Mouse (Mus musculus) layer of hippocampus, adult 2 months (tissue): ENCODE data around the gene Klkb1. TPM values are rescaled to one million over a fixed set of nuclear protein-coding genes. Genes with fewer than 3 reads are reported as not detected.

Source experiments
- DNase-seq, 2 experiments: peaks; one replicate each; pipeline ENCODE4 v3.0.0; 2022; ENCODE audit warnings: low spot score in 2 of 2
- H3K27ac ChIP-seq: fragments of 200-600 bp; 2 replicates; pipeline ENCODE4 v1.8.1; 2022
- H3K4me3 ChIP-seq: fragments of 200-600 bp; 2 replicates; pipeline ENCODE4 v1.8.1; 2022; ENCODE audit warnings: mild to moderate bottlenecking
- CTCF ChIP-seq: fragments of 200-600 bp; conservative IDR thresholded peaks from 2 replicates; pipeline ENCODE4 v1.8.1; 2022; ENCODE audit warnings: antibody characterized with exemption, mild to moderate bottlenecking, moderate library complexity
- total RNA-seq, 2 experiments: library from RNA; stranded (reverse); gene quantifications; 2 replicates each; pipeline ENCODE4 v1.2.3; 2021

Gene Klkb1
- total RNA-seq, 2 experiments from 2014 or later = not detected

- no peak overlapping the region for H3K4me3 ChIP-seq
- H3K27ac ChIP-seq = no peak overlapping the region
- no peak for DNase-seq
- no peak for TF ChIP-seq CTCF
Observed at GRCm38 (mm10) chr8:45258421-45258820, 36.2 kb downstream of the Klkb1 start.

- Histone ChIP-seq H3K27ac (no peak overlapping the region), H3K4me3 (no peak overlapping the region)
- no peak for DNase-seq
- no peak for TF ChIP-seq CTCF
Observed at GRCm38 (mm10) chr8:45255040-45255439, 39.6 kb downstream of the Klkb1 start.

GRCm38 (mm10) chr8:45254194-45254842 is 40.3 kb downstream of the Klkb1 start:
- H3K27ac ChIP-seq = no peak overlapping the region
- no peak for TF ChIP-seq CTCF
- no peak for DNase-seq
- H3K4me3 ChIP-seq = no peak overlapping the region

- TF ChIP-seq CTCF = no peak
- no peak for DNase-seq
- no peak overlapping the region for H3K4me3 ChIP-seq
- no peak overlapping the region for H3K27ac ChIP-seq
Observed at GRCm38 (mm10) chr8:45253586-45253985, 41.1 kb downstream of the Klkb1 start.

GRCm38 (mm10) chr8:45253111-45253510 is 41.5 kb downstream of the Klkb1 start:
- no peak overlapping the region for H3K27ac ChIP-seq
- DNase-seq = no peak

GRCm38 (mm10) chr8:45246307-45246706 is 48.4 kb downstream of the Klkb1 start:
- no peak overlapping the region for H3K4me3 ChIP-seq
- no peak overlapping the region for H3K27ac ChIP-seq
- TF ChIP-seq CTCF = no peak
- DNase-seq = no peak

More at GRCm38 (mm10) chr8:45253111-45253510, 41.5 kb downstream of the Klkb1 start:
- H3K4me3 ChIP-seq = no peak overlapping the region
- no peak for TF ChIP-seq CTCF

- no peak for DNase-seq
- no peak for TF ChIP-seq CTCF
- Histone ChIP-seq H3K4me3 (no peak overlapping the region), H3K27ac (no peak overlapping the region)
Observed at GRCm38 (mm10) chr8:45239363-45239762, 55.3 kb downstream of the Klkb1 start.

GRCm38 (mm10) chr8:45238282-45238681 is 56.4 kb downstream of the Klkb1 start:
- H3K4me3 ChIP-seq = no peak overlapping the region
- peak; percentile 91 for TF ChIP-seq CTCF
- H3K27ac ChIP-seq = no peak overlapping the region
- DNase-seq = peak; percentile 44 to 69

GRCm38 (mm10) chr8:45236164-45236912 is 58.3 kb downstream of the Klkb1 start:
- peak; percentile 29 to 59 for DNase-seq
- no peak overlapping the region for H3K27ac ChIP-seq
- peak; percentile 91 for TF ChIP-seq CTCF
- no peak overlapping the region for H3K4me3 ChIP-seq

GRCm38 (mm10) chr8:45235228-45235627 is 59.4 kb downstream of the Klkb1 start:
- Histone ChIP-seq H3K4me3 (no peak overlapping the region), H3K27ac (no peak overlapping the region)
- DNase-seq = no peak
- no peak for TF ChIP-seq CTCF

- no peak for DNase-seq
- no peak for TF ChIP-seq CTCF
- Histone ChIP-seq H3K27ac (no peak overlapping the region), H3K4me3 (no peak overlapping the region)
Observed at GRCm38 (mm10) chr8:45233256-45233655, 61.4 kb downstream of the Klkb1 start.

Other genes starting within 250 kb of the Klkb1 start
- gene Mtnr1a, start 225.7 kb downstream of the Klkb1 start, total RNA-seq = not detected
- gene F11, start 32.8 kb downstream of the Klkb1 start, total RNA-seq = not detected
- not detected for gene Gm45753, start 13.6 kb upstream of the Klkb1 start, total RNA-seq
- 1 to 10 TPM; 6.7 to 8.3 TPM for gene Cyp4v3, start 38.4 kb upstream of the Klkb1 start, total RNA-seq
- 10 to 100 TPM; 12.1 to 12.5 TPM for gene Fam149a, start 87.4 kb upstream of the Klkb1 start, total RNA-seq
- gene Tlr3, start 116.2 kb upstream of the Klkb1 start, total RNA-seq = 10 to 100 TPM in 1 of 2 experiments, 1 to 10 TPM in 1; 7.6 to 10.5 TPM
- 100 to 1,000 TPM; 192 to 195 TPM for gene Sorbs2, start 212.9 kb upstream of the Klkb1 start, total RNA-seq